Mouse (Mus musculus) lung, embryonic 15.5 days (tissue): ENCODE data around the gene Prelp. TPM values are rescaled to one million over a fixed set of nuclear protein-coding genes. Genes with fewer than 3 reads are reported as not detected.

Experiments used
- ATAC-seq: fragments of 200-750 bp; cut with Nextera tagmentation; 2 replicates; pipeline ENCODE4 v1.8.0; 2017; ENCODE audit warnings: moderate number of reproducible peaks, borderline replicate concordance; ENCODE audit not compliant: low FRiP score, low TSS enrichment; ENCODE audit errors: extremely low read depth
- H3K27ac ChIP-seq: fragments of 300-500 bp; sonication (generic); 2 replicates; pipeline ENCODE4 v1.5.1; 2015; ENCODE audit warnings: moderate library complexity, mild to moderate bottlenecking, inconsistent platforms
- H3K27me3 ChIP-seq: fragments of 300-500 bp; sonication (generic); 2 replicates; pipeline ENCODE4 v1.6.1; 2015; ENCODE audit warnings: inconsistent platforms
- H3K36me3 ChIP-seq: fragments of 300-500 bp; sonication (generic); 2 replicates; pipeline ENCODE4 v1.6.1; 2015; ENCODE audit warnings: inconsistent platforms
- H3K4me1 ChIP-seq: fragments of 300-500 bp; sonication (generic); 2 replicates; pipeline ENCODE4 v1.6.1; 2015; ENCODE audit warnings: inconsistent platforms
- H3K4me2 ChIP-seq: fragments of 300-500 bp; sonication (generic); 2 replicates; pipeline ENCODE4 v1.6.1; 2015; ENCODE audit warnings: inconsistent platforms, mild to moderate bottlenecking, moderate library complexity
- H3K4me3 ChIP-seq: fragments of 300-500 bp; sonication (generic); 2 replicates; pipeline ENCODE4 v1.5.1; 2015; ENCODE audit warnings: mild to moderate bottlenecking, inconsistent platforms
- H3K9ac ChIP-seq: fragments of 300-500 bp; sonication (generic); 2 replicates; pipeline ENCODE4 v1.6.1; 2015; ENCODE audit warnings: inconsistent platforms
- H3K9me3 ChIP-seq: fragments of 300-500 bp; sonication (generic); 2 replicates; pipeline ENCODE4 v1.6.1; 2016; ENCODE audit warnings: inconsistent platforms
- WGBS: fragments of 180-500 bp; shearing (Covaris S2); methylation state at CpG from one replicate; pipeline ENCODE4 v1.1.7; 2015; 5-methylcytosine and 5-hydroxymethylcytosine counted together
- polyA plus RNA-seq: library from polyadenylated mRNA; unstranded; fragments of >200 nt; fragmentation: Nextera tagmentation; extraction: Ambion mirVana; gene quantifications from 2 replicates; pipeline ENCODE4 v1.2.1, GENCODE M21; 2015

The Prelp gene
- polyA plus RNA-seq, 1 experiment from 2014 or later: 19.6 TPM

- Histone ChIP-seq H3K27me3 (no peaks in the 10 kb centered on the region), H3K4me3 (no peak overlapping the region), H3K9me3 (no peaks in the 10 kb centered on the region), H3K9ac (no peak overlapping the region), H3K27ac (no peak overlapping the region), H3K4me2 (no peak overlapping the region), H3K4me1 (no peaks in the 10 kb centered on the region), H3K36me3 (no peaks in the 10 kb centered on the region)
- ATAC-seq: no peak
- WGBS: 59% methylated on average over 10 of the region's 10 CpGs
Observed at GRCm38 (mm10) chr1:133871241-133871640, 50.0 kb downstream of the Prelp start.

- WGBS: 44% methylated on average over 2 of the region's 2 CpGs
- H3K27ac ChIP-seq: no peak overlapping the region
- no peaks in the 10 kb centered on the region for H3K27me3 ChIP-seq
- no peak overlapping the region for H3K4me3 ChIP-seq
- no peaks in the 10 kb centered on the region for H3K36me3 ChIP-seq
- no peak overlapping the region for H3K9ac ChIP-seq
- ATAC-seq: no peak
- H3K4me2 ChIP-seq: no peak overlapping the region
- no peaks in the 10 kb centered on the region for H3K9me3 ChIP-seq
- no peaks in the 10 kb centered on the region for H3K4me1 ChIP-seq
Observed at GRCm38 (mm10) chr1:133869221-133869620, 52.0 kb downstream of the Prelp start.

- Histone ChIP-seq H3K4me2 (peak overlapping the region; percentile 31; the same call in 1 of the 2 replicates), H3K27me3 (no peaks in the 10 kb centered on the region), H3K9ac (no peak overlapping the region), H3K27ac (peak overlapping the region; percentile 73), H3K4me3 (no peak overlapping the region), H3K9me3 (no peaks in the 10 kb centered on the region), H3K36me3 (no peaks in the 10 kb centered on the region), H3K4me1 (peaks cover 12% of the 10 kb centered on the region)
- WGBS: 7% methylated on average over 10 of the region's 10 CpGs
- peak; percentile 34; the same call in 1 of the 2 replicates for ATAC-seq
Observed at GRCm38 (mm10) chr1:133863257-133863997, 57.8 kb downstream of the Prelp start.

GRCm38 (mm10) chr1:133861028-133861427, 60.2 kb downstream of the Prelp start:
- Histone ChIP-seq H3K27me3 (no peaks in the 10 kb centered on the region), H3K36me3 (no peaks in the 10 kb centered on the region), H3K4me2 (no peak overlapping the region), H3K4me1 (peaks cover 12% of the 10 kb centered on the region), H3K9me3 (no peaks in the 10 kb centered on the region), H3K4me3 (no peak overlapping the region), H3K27ac (no peak overlapping the region), H3K9ac (no peak overlapping the region)
- ATAC-seq: no peak
- WGBS: 47% methylated on average over 5 of the region's 5 CpGs

Other genes with a start within 250 kb of the Prelp start
- gene Lax1, start 231.3 kb downstream of the Prelp start, polyA plus RNA-seq: 0.18 and 0.75 TPM in 2 replicates
- gene Atp2b4, start 120.4 kb downstream of the Prelp start, polyA plus RNA-seq: 9.0 and 9.6 TPM in 2 replicates
- 0.67 and 0.81 TPM in 2 replicates for gene Optc, start 13.4 kb downstream of the Prelp start, polyA plus RNA-seq
- 193 and 195 TPM in 2 replicates for gene Fmod, start 115.8 kb upstream of the Prelp start, polyA plus RNA-seq
- gene Btg2, start 157.7 kb upstream of the Prelp start, polyA plus RNA-seq: 111 and 115 TPM in 2 replicates
- 0.19 and 0.35 TPM in 2 replicates for gene Chit1, start 189.8 kb upstream of the Prelp start, polyA plus RNA-seq